Mouse (Mus musculus) MEL (cell line): ENCODE data around the gene Rybp.

Source experiments
- BHLHE40 ChIP-seq: IDR thresholded peaks from 2 replicates; pipeline ENCODE4 v1.6.1; 2012; ENCODE audit warnings: low read depth, mild to moderate bottlenecking, inconsistent platforms, low read length, improper control_type of control experiment, borderline replicate concordance
- CTCF ChIP-seq, 3 experiments: IDR thresholded peaks in 2 of 3; conservative IDR thresholded peaks in 1 of 3; 2 replicates each; pipeline ENCODE4 v1.5.1; 2011 to 2012; ENCODE audit warnings: low read length in 3 of 3, low read depth in 2 of 3, mild to moderate bottlenecking in 2 of 3, improper control_type of control experiment in 1 of 3, inconsistent platforms in 1 of 3, mixed read lengths in 1 of 3, moderate library complexity in 1 of 3; ENCODE audit not compliant: control insufficient read depth in 1 of 3, insufficient read depth in 1 of 3, poor library complexity in 1 of 3, severe bottlenecking in 1 of 3
- EP300 ChIP-seq, 2 experiments: IDR thresholded peaks; 2 replicates each; pipeline ENCODE4 v1.6.1; 2011; ENCODE audit warnings: improper control_type of control experiment in 2 of 2, low read length in 2 of 2, low read depth in 1 of 2, mild to moderate bottlenecking in 1 of 2
- ETS1 ChIP-seq: IDR thresholded peaks from 2 replicates; pipeline ENCODE4 v1.6.1; 2012; ENCODE audit warnings: low read depth, mild to moderate bottlenecking, inconsistent platforms, low read length, improper control_type of control experiment, moderate library complexity
- MAFK ChIP-seq: IDR thresholded peaks from 2 replicates; pipeline ENCODE4 v1.6.1; 2011; ENCODE audit warnings: low read depth, mild to moderate bottlenecking, low read length, improper control_type of control experiment, borderline replicate concordance
- MAZ ChIP-seq: IDR thresholded peaks from 2 replicates; pipeline ENCODE4 v1.6.1; 2012; ENCODE audit warnings: low read depth, mild to moderate bottlenecking, inconsistent platforms, low read length, improper control_type of control experiment
- MEF2A ChIP-seq: IDR thresholded peaks from 2 replicates; pipeline ENCODE4 v1.6.1; 2014; ENCODE audit warnings: low read depth, mild to moderate bottlenecking, inconsistent platforms, low read length, improper control_type of control experiment; ENCODE audit not compliant: poor library complexity, insufficient replicate concordance, severe bottlenecking; ENCODE audit errors: extremely low read depth
- MXI1 ChIP-seq: IDR thresholded peaks from 2 replicates; pipeline ENCODE4 v1.6.1; 2011; ENCODE audit warnings: mild to moderate bottlenecking, low read depth, low read length, improper control_type of control experiment
- POLR2AphosphoS2 ChIP-seq: IDR thresholded peaks from 2 replicates; pipeline ENCODE4 v1.6.1; 2011; ENCODE audit warnings: low read length, improper control_type of control experiment
- ZKSCAN1 ChIP-seq: IDR thresholded peaks from 2 replicates; pipeline ENCODE4 v1.6.1; 2012; ENCODE audit warnings: low read depth, mild to moderate bottlenecking, inconsistent platforms, low read length, improper control_type of control experiment, moderate library complexity

DNA sequence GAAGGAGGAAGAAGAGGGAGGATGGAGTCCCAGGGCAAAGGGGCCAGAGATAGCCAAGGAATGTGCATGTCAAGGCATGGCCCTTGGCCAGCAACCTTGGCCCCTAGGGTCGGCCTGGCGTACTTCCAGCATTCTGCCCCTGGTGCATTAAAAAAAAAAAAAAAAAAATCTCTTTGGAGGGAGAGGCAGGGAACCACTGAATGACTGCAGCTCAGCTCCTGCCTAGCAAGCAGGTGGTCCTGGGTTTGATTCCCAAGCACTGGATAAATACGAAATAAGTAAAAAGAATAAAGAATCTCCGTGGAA lies 1.4 kb upstream of the Rybp start:
- TF ChIP-seq MEF2A (no peak), MAFK (no peak), BHLHE40 (no peak), MXI1 (no peak), ZKSCAN1 (no peak), EP300 (IDR thresholded peaks at IDR 0.05; ENCODE audit: low read depth in 1 of 2, low read length in 2 of 2) (no peak), MAZ (no peak), ETS1 (no peak), CTCF (IDR thresholded peaks at IDR 0.05 in 2 of 3, conservative IDR thresholded peaks at IDR 0.05 in 1 of 3; ENCODE audit: control insufficient read depth in 1 of 3, insufficient read depth in 1 of 3, low read depth in 2 of 3, low read length in 3 of 3, poor library complexity in 1 of 3, severe bottlenecking in 1 of 3) (no peak), POLR2AphosphoS2 (no peak)
